Mouse (Mus musculus) limb, embryonic 10.5 days (tissue): Measurements from ENCODE around the gene Zfp444. TPM values are rescaled to one million over a fixed set of nuclear protein-coding genes. Genes with fewer than 3 reads are reported as not detected.
"Not testable (repeated sequence)": the region's sequence is repeated elsewhere in the genome, so short reads cannot be mapped to it uniquely, and the experiment has no call there.

Experiments used
- DNase-seq: peaks from one replicate; pipeline ENCODE4 v3.0.0-alpha.2; 2017; ENCODE audit warnings: low spot score
- H3K27ac ChIP-seq: fragments of 300-500 bp; sonication (generic); 2 replicates; pipeline ENCODE4 v1.5.1; 2016; ENCODE audit warnings: mild to moderate bottlenecking
- H3K27me3 ChIP-seq: fragments of 300-500 bp; sonication (generic); 2 replicates; pipeline ENCODE4 v1.6.1; 2016; ENCODE audit warnings: low read depth, mild to moderate bottlenecking; ENCODE audit not compliant: poor library complexity, severe bottlenecking
- H3K36me3 ChIP-seq: fragments of 300-500 bp; sonication (generic); 2 replicates; pipeline ENCODE4 v1.6.1; 2016; ENCODE audit warnings: mild to moderate bottlenecking, moderate library complexity
- H3K4me1 ChIP-seq: fragments of 300-500 bp; sonication (generic); 2 replicates; pipeline ENCODE4 v1.6.1; 2016
- H3K4me3 ChIP-seq: fragments of 300-500 bp; sonication (generic); 2 replicates; pipeline ENCODE4 v1.5.1; 2016; ENCODE audit warnings: mild to moderate bottlenecking, moderate library complexity
- H3K9me3 ChIP-seq: fragments of 300-500 bp; sonication (generic); replicated peaks from 2 replicates; pipeline ENCODE4 v1.6.1; 2016; ENCODE audit warnings: mild to moderate bottlenecking
- WGBS: fragments of 180-500 bp; shearing (Covaris S2); methylation state at CpG from one replicate; pipeline ENCODE4 v1.1.7; 2016; 5-methylcytosine and 5-hydroxymethylcytosine counted together
- polyA plus RNA-seq: library from polyadenylated mRNA; unstranded; fragments of >200 nt; fragmentation: Nextera tagmentation; extraction: Ambion mirVana; gene quantifications from 2 replicates; pipeline ENCODE4 v1.2.1, GENCODE M21; 2016

Zfp444 gene
- polyA plus RNA-seq, 1 experiment from 2014 or later: 88.3 TPM

DNA sequence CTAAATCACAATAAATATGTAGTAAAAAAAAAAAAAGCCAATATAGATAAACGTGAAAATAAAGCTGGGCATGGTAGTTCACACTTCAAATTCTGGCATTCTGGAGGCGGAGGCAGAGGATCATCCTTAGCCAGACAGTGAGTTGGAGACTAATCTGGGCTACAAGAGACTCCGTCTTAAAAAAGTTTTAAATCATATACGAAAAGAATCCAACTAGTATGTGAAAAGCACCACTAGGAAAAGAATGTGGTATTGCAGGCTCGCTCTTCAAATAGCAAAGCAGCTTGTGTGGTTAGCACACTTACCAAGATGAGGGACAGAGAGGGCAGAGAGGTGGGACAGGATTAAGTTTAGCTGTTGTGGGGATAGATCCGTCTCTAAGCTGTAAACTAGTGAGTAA lies 1.2 kb upstream of the Zfp444 start:
- Histone ChIP-seq H3K4me3 (peak overlapping the region; percentile 77), H3K27me3 (no peaks in the 10 kb centered on the region), H3K9me3 (no peaks in the 10 kb centered on the region), H3K4me1 (peaks cover 7% of the 10 kb centered on the region; the same call in 1 of the 2 replicates), H3K36me3 (peaks cover 12% of the 10 kb centered on the region), H3K27ac (peak overlapping the region; percentile 90)
- DNase-seq: no peak
- WGBS: 55% methylated on average over 6 of the region's 6 CpGs

DNA sequence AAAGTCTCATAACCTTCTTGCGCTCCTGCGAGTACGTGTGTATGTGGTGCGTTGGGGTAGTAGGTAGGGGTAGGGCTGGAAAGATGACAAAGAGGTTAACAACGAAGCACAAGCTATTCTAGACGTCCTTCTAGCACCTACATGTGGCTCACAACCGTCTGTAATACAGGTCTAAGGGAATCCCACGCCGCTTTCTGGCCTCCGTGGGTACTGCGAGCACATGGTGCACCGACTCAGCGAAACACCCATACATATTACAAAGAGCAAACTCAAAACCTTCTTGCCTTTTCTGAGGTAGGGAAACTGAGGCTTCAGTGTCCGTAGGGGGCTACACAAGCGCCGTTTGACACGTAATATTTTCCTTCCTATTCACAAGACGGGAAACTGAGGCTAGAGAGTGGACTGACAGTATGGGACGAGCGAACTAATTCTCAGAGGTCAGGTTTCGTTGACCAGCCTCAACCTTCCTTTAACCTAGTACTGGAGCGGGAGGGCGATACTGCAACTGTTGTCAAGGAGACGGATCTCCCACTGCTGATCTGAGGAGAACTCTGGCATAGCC lies 501 bp upstream of the Zfp444 start:
- Histone ChIP-seq H3K27ac (peak overlapping the region; percentile 90), H3K4me1 (peaks cover 7% of the 10 kb centered on the region; the same call in 1 of the 2 replicates), H3K36me3 (peaks cover 13% of the 10 kb centered on the region), H3K9me3 (no peaks in the 10 kb centered on the region), H3K4me3 (peak overlapping the region; percentile 77), H3K27me3 (no peaks in the 10 kb centered on the region)
- WGBS: under 1% methylated on average over 24 of the region's 24 CpGs
- DNase-seq: peak; percentile 63

DNA sequence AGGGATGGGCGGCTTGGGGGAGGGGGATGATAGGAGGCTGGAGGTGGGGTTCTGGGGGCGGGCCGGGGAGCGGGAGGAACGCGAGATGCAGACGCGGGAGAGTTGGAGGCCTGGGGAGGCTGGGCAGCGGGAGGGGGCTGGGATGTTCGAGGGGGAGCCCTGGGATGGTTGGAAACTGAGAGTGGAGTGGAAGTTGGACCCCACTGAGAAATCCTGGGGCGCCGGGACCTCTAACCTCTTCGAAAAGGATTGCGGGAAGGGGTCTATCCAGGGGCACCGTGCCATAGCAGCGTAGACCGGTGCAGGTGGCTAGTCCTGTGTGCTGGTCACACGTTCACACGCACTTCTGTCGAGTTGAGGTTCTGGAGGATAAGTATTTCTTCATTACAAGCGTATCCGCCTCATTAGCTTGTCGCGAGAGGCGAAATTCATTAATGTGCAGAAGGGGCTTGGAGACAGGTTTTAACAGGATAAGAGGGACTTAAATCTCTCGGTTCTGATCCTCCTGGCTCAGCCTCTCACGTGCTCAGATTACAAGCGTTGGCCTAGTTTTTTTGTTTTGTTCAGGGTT lies 733 bp downstream of the Zfp444 start:
- peaks cover 7% of the 10 kb centered on the region; the same call in 1 of the 2 replicates for H3K4me1 ChIP-seq
- WGBS: under 1% methylated on average over 28 of the region's 28 CpGs
- no peaks in the 10 kb centered on the region for H3K9me3 ChIP-seq
- no peaks in the 10 kb centered on the region for H3K27me3 ChIP-seq
- H3K27ac ChIP-seq: peak overlapping the region; percentile 90
- peaks cover 17% of the 10 kb centered on the region for H3K36me3 ChIP-seq
- H3K4me3 ChIP-seq: peak overlapping the region; percentile 77
- DNase-seq: no peak

DNA sequence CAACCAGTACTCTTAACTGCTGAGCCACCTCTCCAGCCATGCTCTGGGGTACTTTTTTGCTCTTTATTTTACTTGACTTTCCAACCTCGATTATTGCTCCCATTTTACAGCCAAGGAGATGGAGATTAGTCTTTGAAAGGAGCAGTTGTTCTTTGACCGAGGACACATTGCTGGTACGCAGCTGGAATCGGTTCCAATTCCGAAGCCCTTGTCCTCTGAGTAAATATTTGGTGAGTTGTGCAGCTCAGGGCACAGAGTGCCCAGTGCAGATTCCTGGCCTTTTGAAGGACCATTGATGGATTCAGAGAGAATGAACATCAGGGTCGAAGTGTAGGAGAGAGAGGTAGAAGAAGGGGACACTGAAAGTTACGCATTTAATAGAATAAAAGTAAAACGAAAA lies 1.8 kb downstream of the Zfp444 start:
- Histone ChIP-seq H3K4me1 (peaks cover 7% of the 10 kb centered on the region; the same call in 1 of the 2 replicates), H3K9me3 (no peaks in the 10 kb centered on the region), H3K36me3 (peaks cover 28% of the 10 kb centered on the region), H3K4me3 (no peak overlapping the region), H3K27me3 (no peaks in the 10 kb centered on the region), H3K27ac (no peak overlapping the region)
- DNase-seq: no peak
- WGBS: 96% methylated on average over 8 of the region's 8 CpGs

DNA sequence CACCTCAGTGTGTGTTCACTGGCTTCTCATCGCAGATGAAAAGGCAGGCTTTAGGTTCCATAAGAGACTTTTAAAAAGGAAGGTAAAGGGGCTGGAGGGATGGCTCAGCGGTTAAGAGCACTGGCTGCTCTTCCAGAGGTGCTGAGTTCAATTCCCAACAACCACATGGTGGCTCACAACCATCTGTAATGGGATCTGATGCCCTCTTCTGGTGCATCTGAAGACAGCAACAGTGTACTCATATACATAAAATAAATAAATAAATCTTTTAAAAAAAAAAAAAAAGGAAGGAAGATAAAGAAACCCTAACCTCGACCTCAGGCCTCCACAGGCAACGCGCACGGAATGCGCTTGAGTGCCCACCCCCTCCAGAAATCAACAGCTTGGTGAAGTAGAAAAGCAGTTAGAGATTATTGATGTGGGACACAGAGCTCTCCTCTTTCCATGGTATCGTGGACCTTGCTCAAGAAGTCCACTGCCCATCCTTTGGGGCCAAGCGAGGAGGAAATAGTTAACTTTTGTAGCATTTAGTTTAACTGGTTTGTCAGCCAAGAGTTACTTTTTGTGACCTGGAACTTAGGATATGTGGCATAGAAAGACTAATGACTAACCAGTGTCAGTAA lies 2.5 kb downstream of the Zfp444 start:
- peaks cover 32% of the 10 kb centered on the region for H3K36me3 ChIP-seq
- DNase-seq, H3K27me3 ChIP-seq, H3K4me3 ChIP-seq, H3K4me1 ChIP-seq, H3K9me3 ChIP-seq, H3K27ac ChIP-seq: not testable (repeated sequence)
- 91% methylated on average over 9 of the region's 9 CpGs for WGBS

DNA sequence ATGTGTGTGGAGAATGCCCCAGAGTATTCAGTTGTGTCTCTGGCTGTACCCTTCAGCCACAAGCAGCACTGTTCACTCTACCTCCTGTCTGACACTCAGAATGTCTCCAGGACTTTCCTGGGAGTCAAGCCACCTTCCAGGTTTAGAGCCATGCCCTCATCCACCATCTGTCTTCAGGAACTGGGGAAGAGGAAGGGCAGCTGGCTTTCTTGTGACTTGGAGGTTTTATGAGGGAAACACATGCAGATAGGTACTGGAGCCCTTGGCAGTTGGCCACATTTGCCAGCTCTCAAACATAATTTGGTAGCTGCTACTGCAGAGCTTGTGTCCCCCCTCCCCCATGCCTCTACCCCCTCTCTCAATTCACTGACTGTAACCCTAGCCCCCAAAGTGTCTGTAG lies 7.0 kb downstream of the Zfp444 start:
- Histone ChIP-seq H3K9me3 (no peaks in the 10 kb centered on the region), H3K4me3 (no peak overlapping the region), H3K4me1 (no peaks in the 10 kb centered on the region), H3K27me3 (no peaks in the 10 kb centered on the region), H3K36me3 (peaks cover 69% of the 10 kb centered on the region), H3K27ac (no peak overlapping the region)
- DNase-seq: no peak

DNA sequence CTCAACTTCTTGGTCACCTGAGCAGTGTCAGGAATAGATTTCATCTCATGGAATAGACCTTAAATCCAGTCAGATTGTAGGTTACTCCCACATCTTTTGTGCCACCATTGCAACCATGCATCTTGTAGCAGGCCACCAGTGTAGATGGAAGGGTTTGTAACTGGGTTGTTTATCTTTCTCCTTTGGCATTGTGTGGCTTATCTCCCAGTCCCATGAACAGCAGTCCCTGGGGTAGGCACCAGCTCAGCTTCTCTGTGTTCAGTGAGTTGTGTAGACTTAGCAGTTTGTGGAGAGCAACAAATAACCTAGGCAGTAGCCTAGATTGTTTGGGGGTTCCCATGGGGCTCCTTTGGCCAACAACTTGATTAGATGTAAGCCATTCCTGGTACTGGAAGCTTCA lies 10.9 kb downstream of the Zfp444 start:
- no peak overlapping the region for H3K27ac ChIP-seq
- no peaks in the 10 kb centered on the region for H3K27me3 ChIP-seq
- peaks cover 87% of the 10 kb centered on the region for H3K36me3 ChIP-seq
- no peaks in the 10 kb centered on the region for H3K4me1 ChIP-seq
- H3K9me3 ChIP-seq: no peaks in the 10 kb centered on the region
- no peak for DNase-seq
- H3K4me3 ChIP-seq: no peak overlapping the region

DNA sequence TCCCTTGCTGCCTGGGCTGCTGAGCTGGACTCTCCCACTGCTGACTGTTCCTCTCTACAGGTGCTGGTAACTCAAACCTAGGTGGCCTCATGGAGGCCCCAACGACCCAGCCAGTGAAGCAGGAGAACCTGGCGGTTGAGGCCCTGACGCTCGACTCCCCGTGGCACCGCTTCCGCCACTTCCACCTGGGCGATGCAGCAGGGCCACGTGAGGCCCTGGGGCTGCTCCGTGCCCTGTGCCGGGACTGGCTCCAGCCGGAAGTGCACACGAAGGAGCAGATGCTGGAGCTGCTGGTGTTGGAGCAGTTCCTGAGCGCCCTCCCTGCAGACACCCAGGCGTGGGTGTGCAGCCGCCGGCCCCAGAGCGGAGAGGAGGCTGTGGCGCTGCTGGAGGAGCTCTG lies 11.8 kb downstream of the Zfp444 start:
- 93% methylated on average over 19 of the region's 19 CpGs for WGBS
- Histone ChIP-seq H3K27ac (no peak overlapping the region), H3K9me3 (no peaks in the 10 kb centered on the region), H3K4me3 (no peak overlapping the region), H3K27me3 (peaks cover 6% of the 10 kb centered on the region), H3K36me3 (peaks cover 88% of the 10 kb centered on the region), H3K4me1 (no peaks in the 10 kb centered on the region)
- DNase-seq: no peak

DNA sequence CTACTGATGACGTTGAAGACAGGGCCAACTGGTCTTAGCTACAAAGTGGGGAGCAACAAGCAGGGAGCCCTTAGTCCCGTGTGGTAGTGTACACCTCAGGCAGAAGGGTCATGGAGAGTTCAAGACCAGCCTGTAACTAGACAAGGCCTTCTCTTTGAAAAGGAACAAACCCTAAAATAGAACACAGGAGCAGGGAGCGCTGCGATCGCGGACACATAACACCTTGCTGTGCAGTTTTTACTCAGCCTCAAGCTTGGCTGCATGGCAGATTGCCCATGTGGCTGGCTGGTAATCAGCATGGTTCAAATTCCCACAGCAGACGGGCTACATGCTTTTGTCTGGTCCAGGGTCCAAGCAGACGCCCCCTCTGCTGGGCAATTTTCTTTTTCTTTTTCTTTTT lies 12.5 kb downstream of the Zfp444 start:
- Histone ChIP-seq H3K36me3 (peaks cover 90% of the 10 kb centered on the region), H3K9me3 (no peaks in the 10 kb centered on the region), H3K4me1 (peaks cover 3% of the 10 kb centered on the region), H3K4me3 (no peak overlapping the region), H3K27ac (no peak overlapping the region), H3K27me3 (peaks cover 14% of the 10 kb centered on the region)
- WGBS: 92% methylated on average over 8 of the region's 8 CpGs
- DNase-seq: no peak

DNA sequence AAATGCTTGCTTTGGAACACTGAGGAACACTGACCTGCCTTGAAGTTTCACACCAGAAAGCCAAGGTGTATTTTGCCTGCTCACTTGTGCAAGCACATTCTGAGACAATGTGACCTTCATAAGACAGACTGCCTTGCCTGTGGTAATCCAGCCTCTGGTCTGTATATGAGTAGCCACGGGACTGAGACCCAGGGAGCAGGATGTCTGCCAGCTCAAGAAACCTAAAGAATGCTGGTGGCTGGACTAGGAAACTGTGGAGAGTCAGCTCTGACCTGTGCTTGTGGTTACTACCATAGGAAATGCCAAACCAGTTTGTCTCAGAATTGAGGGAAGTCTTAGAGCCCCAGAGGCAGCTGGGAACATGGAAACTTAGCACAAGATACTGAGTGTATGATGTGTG lies 13.4 kb downstream of the Zfp444 start:
- Histone ChIP-seq H3K27me3 (peaks cover 21% of the 10 kb centered on the region), H3K4me3 (no peak overlapping the region), H3K27ac (no peak overlapping the region), H3K4me1 (peaks cover 4% of the 10 kb centered on the region), H3K36me3 (peaks cover 91% of the 10 kb centered on the region), H3K9me3 (no peaks in the 10 kb centered on the region)
- DNase-seq: no peak
- 96% methylated on average over 1 of the region's 1 CpGs for WGBS

DNA sequence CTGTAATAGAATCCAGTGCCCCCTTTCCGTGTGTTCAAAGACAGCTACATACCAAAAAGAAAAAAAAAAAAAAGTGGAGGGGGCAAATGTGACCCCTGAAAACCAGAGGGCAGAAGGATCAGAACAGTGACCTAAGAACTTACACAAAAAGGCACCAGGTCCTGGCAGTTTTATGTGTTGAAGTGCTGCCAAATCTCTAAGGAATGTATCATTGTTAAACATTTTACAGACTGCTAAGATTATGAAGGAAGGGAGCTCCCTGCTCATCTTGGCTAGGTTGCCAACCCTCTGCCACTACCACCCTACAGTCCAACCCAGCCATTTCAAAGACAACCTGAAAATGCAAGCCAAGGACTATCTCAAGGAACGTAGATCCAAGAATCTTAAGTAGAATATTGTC lies 14.2 kb downstream of the Zfp444 start:
- no peak for DNase-seq
- H3K27me3 ChIP-seq: peaks cover 21% of the 10 kb centered on the region
- H3K9me3 ChIP-seq: no peaks in the 10 kb centered on the region
- peaks cover 4% of the 10 kb centered on the region for H3K4me1 ChIP-seq
- H3K4me3 ChIP-seq: no peak overlapping the region
- H3K36me3 ChIP-seq: peaks cover 83% of the 10 kb centered on the region
- 95% methylated on average over 2 of the region's 2 CpGs for WGBS
- H3K27ac ChIP-seq: no peak overlapping the region

DNA sequence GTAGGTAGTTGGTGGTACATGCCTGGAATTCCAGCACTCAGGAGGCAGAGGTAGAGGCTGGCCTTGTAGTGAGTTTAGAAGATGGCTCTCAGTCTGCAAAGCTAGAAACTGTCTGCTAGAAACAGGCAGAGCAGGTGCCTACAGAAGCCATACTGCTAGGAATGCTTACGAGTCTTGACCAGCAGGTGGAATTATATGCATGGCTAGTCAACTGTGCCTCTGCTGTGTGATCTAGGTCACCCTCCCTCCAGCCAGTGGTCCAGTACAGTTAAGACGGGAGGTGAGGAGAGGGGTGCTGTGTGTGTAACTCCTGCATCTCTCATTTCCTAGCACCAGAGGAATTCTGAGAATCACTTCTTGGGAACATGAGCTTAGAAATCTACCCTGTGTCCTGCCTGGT lies 14.7 kb downstream of the Zfp444 start:
- DNase-seq: no peak
- no peaks in the 10 kb centered on the region for H3K9me3 ChIP-seq
- H3K27ac ChIP-seq: no peak overlapping the region
- H3K4me3 ChIP-seq: no peak overlapping the region
- WGBS: 81% methylated on average over 2 of the region's 2 CpGs
- H3K4me1 ChIP-seq: peaks cover 4% of the 10 kb centered on the region
- H3K36me3 ChIP-seq: peaks cover 81% of the 10 kb centered on the region
- H3K27me3 ChIP-seq: peaks cover 21% of the 10 kb centered on the region

DNA sequence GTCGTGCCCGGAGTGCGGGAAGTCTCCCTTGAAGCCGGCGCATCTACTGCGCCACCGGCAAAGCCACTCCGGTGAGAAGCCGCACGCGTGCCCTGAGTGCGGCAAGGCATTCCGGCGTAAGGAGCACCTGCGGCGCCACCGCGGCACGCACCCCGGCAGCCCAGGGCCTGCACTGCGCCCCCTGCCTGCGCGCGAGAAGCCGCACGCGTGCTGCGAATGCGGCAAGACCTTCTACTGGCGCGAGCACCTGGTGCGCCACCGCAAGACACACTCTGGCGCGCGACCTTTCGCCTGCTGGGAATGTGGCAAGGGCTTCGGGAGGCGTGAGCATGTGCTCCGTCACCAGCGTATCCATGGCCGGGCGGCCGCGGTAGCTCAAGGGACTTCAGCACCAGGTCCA lies 17.5 kb downstream of the Zfp444 start:
- peak overlapping the region; percentile 15; the same call in 1 of the 2 replicates for H3K4me3 ChIP-seq
- peaks cover 4% of the 10 kb centered on the region for H3K4me1 ChIP-seq
- no peaks in the 10 kb centered on the region for H3K9me3 ChIP-seq
- DNase-seq: peak; percentile 47
- WGBS: 52% methylated on average over 45 of the region's 45 CpGs
- H3K36me3 ChIP-seq: peaks cover 57% of the 10 kb centered on the region
- no peak overlapping the region for H3K27ac ChIP-seq
- H3K27me3 ChIP-seq: peaks cover 21% of the 10 kb centered on the region
